Mouse (Mus musculus) hindbrain, embryonic 11.5 days (tissue): ENCODE data around the gene Ctsw. TPM values are rescaled to one million over a fixed set of nuclear protein-coding genes. Genes with fewer than 3 reads are reported as not detected.

Experiments
- ATAC-seq: fragments of 200-750 bp; cut with Nextera tagmentation; 2 replicates; pipeline ENCODE4 v1.8.0; 2017; ENCODE audit warnings: mild to moderate bottlenecking, moderate TSS enrichment, moderate library complexity; ENCODE audit not compliant: low FRiP score
- DNase-seq: peaks from one replicate; pipeline ENCODE4 v3.0.0-alpha.2; 2015; ENCODE audit warnings: low spot score
- H3K27ac ChIP-seq: fragments of 300-500 bp; sonication (generic); 2 replicates; pipeline ENCODE4 v1.5.1; 2014; ENCODE audit warnings: mild to moderate bottlenecking, low read depth, low read length
- H3K27me3 ChIP-seq: fragments of 300-500 bp; sonication (generic); 2 replicates; pipeline ENCODE4 v1.6.1; 2014; ENCODE audit warnings: mild to moderate bottlenecking, low read length, moderate library complexity, mixed read lengths; ENCODE audit not compliant: control insufficient read depth, insufficient read depth
- H3K36me3 ChIP-seq: fragments of 300-500 bp; sonication (generic); 2 replicates; pipeline ENCODE4 v1.6.1; 2014; ENCODE audit warnings: mild to moderate bottlenecking, low read length, moderate library complexity, mixed read lengths; ENCODE audit not compliant: control insufficient read depth, insufficient read depth
- H3K4me1 ChIP-seq: fragments of 300-500 bp; sonication (generic); replicated peaks from 2 replicates; pipeline ENCODE4 v1.6.1; 2014; ENCODE audit warnings: low read length, mixed read lengths; ENCODE audit not compliant: control insufficient read depth, insufficient read depth
- H3K4me2 ChIP-seq: fragments of 300-500 bp; sonication (generic); replicated peaks from 2 replicates; pipeline ENCODE4 v1.6.1; 2014; ENCODE audit warnings: mild to moderate bottlenecking, low read depth, low read length
- H3K4me3 ChIP-seq: fragments of 300-500 bp; sonication (generic); 2 replicates; pipeline ENCODE4 v1.5.1; 2014; ENCODE audit warnings: low read depth, low read length
- H3K9ac ChIP-seq: fragments of 300-500 bp; sonication (generic); 2 replicates; pipeline ENCODE4 v1.6.1; 2014; ENCODE audit warnings: low read depth, low read length
- H3K9me3 ChIP-seq: fragments of 300-500 bp; sonication (generic); 2 replicates; pipeline ENCODE4 v1.6.1; 2016; ENCODE audit warnings: low read length; ENCODE audit not compliant: control insufficient read depth
- WGBS: fragments of 180-500 bp; shearing (Covaris S2); extraction: QIAGEN DNeasy Blood & Tissue Kit; methylation state at CpG from one replicate; pipeline ENCODE4 v1.1.7; 2014; 5-methylcytosine and 5-hydroxymethylcytosine counted together
- polyA plus RNA-seq: library from polyadenylated mRNA; unstranded; fragments of >200 nt; fragmentation: Nextera tagmentation; extraction: Ambion mirVana; gene quantifications from 2 replicates; pipeline ENCODE4 v1.2.1, GENCODE M21; 2014

Ctsw gene
- polyA plus RNA-seq, 1 experiment from 2014 or later: 4.7 TPM

GRCm38 (mm10) chr19:5455037-5455436 lies 13.3 kb downstream of the Ctsw start:
- no peak for DNase-seq

GRCm38 (mm10) chr19:5451766-5452165 lies 16.5 kb downstream of the Ctsw start:
- Histone ChIP-seq H3K4me1 (peaks cover 9% of the 10 kb centered on the region), H3K9ac (no peak overlapping the region), H3K4me2 (no peak overlapping the region), H3K27me3 (peaks cover 37% of the 10 kb centered on the region), H3K27ac (no peak overlapping the region), H3K4me3 (no peak overlapping the region), H3K9me3 (no peaks in the 10 kb centered on the region), H3K36me3 (no peaks in the 10 kb centered on the region)
- 73% methylated on average over 6 of the region's 6 CpGs for WGBS
- DNase-seq: no peak
- ATAC-seq: no peak

More at GRCm38 (mm10) chr19:5455037-5455436, 13.3 kb downstream of the Ctsw start:
- H3K36me3 ChIP-seq: no peaks in the 10 kb centered on the region
- no peak overlapping the region for H3K27ac ChIP-seq
- H3K27me3 ChIP-seq: peaks cover 4% of the 10 kb centered on the region
- H3K9ac ChIP-seq: no peak overlapping the region
- ATAC-seq: no peak
- H3K4me2 ChIP-seq: 0 out of 2 replicates have a peak overlapping the region, but pooled peaks have one; percentile 6
- H3K4me3 ChIP-seq: 0 out of 2 replicates have a peak overlapping the region, but pooled peaks have one; percentile 6
- WGBS: 79% methylated on average over 12 of the region's 12 CpGs
- peaks cover 9% of the 10 kb centered on the region for H3K4me1 ChIP-seq
- no peaks in the 10 kb centered on the region for H3K9me3 ChIP-seq

DNA sequence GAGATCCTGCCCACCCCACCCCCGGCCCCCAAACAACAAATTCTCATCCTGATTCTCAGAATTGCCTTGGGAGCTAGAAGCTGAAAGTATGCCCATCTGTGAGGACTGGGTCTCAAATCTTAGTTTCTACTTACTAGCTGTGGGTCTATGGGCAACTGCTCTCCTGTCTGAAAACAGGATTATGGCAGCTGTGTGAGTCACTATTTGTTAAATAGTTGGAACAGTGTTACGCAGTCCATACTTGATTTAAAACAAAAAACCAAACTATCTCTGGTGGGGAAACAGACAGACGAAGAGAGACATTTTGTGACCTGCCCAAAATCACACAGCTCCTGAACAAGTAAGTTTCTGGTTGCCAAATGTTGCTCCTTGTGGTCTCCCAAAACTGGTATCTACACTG lies 18.6 kb downstream of the Ctsw start:
- Histone ChIP-seq H3K36me3 (no peaks in the 10 kb centered on the region), H3K27ac (no peak overlapping the region), H3K27me3 (peaks cover 46% of the 10 kb centered on the region), H3K4me1 (no peaks in the 10 kb centered on the region; the same call in 1 of the 2 replicates), H3K9me3 (no peaks in the 10 kb centered on the region), H3K4me3 (no peak overlapping the region), H3K9ac (no peak overlapping the region), H3K4me2 (no peak overlapping the region)
- 82% methylated on average over 3 of the region's 3 CpGs for WGBS
- DNase-seq: no peak
- no peak for ATAC-seq

- Histone ChIP-seq H3K27ac (no peak overlapping the region), H3K36me3 (no peaks in the 10 kb centered on the region), H3K4me2 (peak overlapping the region; percentile 82; the same call in 1 of the 2 replicates), H3K9ac (no peak overlapping the region), H3K4me1 (no peaks in the 10 kb centered on the region; the same call in 1 of the 2 replicates), H3K4me3 (peak overlapping the region; percentile 52; the same call in 1 of the 2 replicates), H3K9me3 (no peaks in the 10 kb centered on the region), H3K27me3 (peaks cover 46% of the 10 kb centered on the region)
- DNase-seq: peak; percentile 51
- no peak for ATAC-seq
- 9% methylated on average over 36 of the region's 36 CpGs for WGBS
Measured at GRCm38 (mm10) chr19:5448354-5449150, 19.8 kb downstream of the Ctsw start.

- no peaks in the 10 kb centered on the region for H3K36me3 ChIP-seq
- H3K9ac ChIP-seq: peak within 1 kb of the TSS; percentile 36; the same call in 1 of the 2 replicates
- no peaks in the 10 kb centered on the region for H3K9me3 ChIP-seq
- DNase-seq (peak; percentile 74), ATAC-seq (peak; percentile 51; the same call in 1 of the 2 replicates)
- H3K4me3 ChIP-seq: peak within 1 kb of the TSS; percentile 52
- no peak within 1 kb of the TSS for H3K27ac ChIP-seq
- H3K4me2 ChIP-seq: peak within 1 kb of the TSS; percentile 82
- peaks cover 46% of the 10 kb centered on the region for H3K27me3 ChIP-seq
- no peaks in the 10 kb centered on the region; the same call in 1 of the 2 replicates for H3K4me1 ChIP-seq
- under 1% methylated on average over 70 of the region's 70 CpGs for WGBS
Measured at GRCm38 (mm10) chr19:5447515-5448353, 20.6 kb downstream of the Ctsw start, which contains the start of gene Fosl1. Gene Fosl1 (plus strand): TSS chr19:5447547.

DNA sequence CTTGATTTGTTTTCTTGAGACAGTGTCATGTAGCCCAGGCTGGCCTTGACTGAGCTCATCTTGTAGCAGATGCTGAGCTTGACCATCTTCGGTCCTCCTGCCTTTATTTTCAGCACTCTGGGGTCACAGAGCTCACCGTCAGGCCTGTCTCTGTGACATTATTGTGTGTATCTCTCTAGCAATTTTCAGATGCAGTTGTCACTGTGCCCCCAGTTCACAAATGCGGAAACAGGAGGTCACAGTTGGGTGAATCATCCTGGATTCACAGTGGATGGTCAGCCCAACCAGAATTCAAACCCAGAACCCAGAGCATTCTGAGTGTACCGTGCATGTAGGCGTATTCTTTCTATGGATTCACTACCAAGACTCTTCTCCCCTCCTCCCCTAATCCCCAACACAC lies 22.6 kb downstream of the Ctsw start:
- H3K4me1 ChIP-seq: no peaks in the 10 kb centered on the region; the same call in 1 of the 2 replicates
- no peak overlapping the region for H3K4me3 ChIP-seq
- 88% methylated on average over 5 of the region's 5 CpGs for WGBS
- ATAC-seq (no peak), DNase-seq (no peak)
- H3K9ac ChIP-seq: no peak overlapping the region
- H3K27ac ChIP-seq: no peak overlapping the region
- H3K27me3 ChIP-seq: peaks cover 46% of the 10 kb centered on the region
- H3K9me3 ChIP-seq: no peaks in the 10 kb centered on the region
- H3K4me2 ChIP-seq: no peak overlapping the region
- H3K36me3 ChIP-seq: no peaks in the 10 kb centered on the region

DNA sequence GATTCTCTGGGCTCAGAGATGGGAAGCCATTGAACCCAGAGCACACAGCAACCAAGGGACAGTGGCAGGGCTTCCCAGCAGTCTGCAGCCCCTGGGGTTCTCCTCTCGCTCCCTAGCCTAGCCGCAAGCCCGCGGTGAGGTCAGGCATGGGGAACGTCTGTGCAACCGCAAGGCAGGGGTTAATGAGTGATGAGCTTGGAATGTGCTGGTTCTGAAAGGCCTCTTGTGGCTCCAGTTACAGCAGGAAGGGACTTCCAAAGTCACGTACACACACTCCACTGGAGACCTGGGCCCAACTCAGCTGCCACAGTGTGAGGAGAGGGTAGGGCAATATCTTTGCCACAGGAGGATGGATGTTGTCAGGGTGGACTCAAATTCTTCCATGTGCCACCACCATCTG lies 23.4 kb downstream of the Ctsw start:
- DNase-seq (no peak), ATAC-seq (no peak)
- Histone ChIP-seq H3K9ac (no peak overlapping the region), H3K36me3 (no peaks in the 10 kb centered on the region), H3K4me1 (no peaks in the 10 kb centered on the region; the same call in 1 of the 2 replicates), H3K27me3 (peaks cover 41% of the 10 kb centered on the region), H3K4me2 (no peak overlapping the region), H3K9me3 (no peaks in the 10 kb centered on the region; the same call in 1 of the 2 replicates), H3K27ac (no peak overlapping the region), H3K4me3 (no peak overlapping the region)
- 30% methylated on average over 7 of the region's 7 CpGs for WGBS

- no peak for ATAC-seq
- WGBS: 67% methylated on average over 9 of the region's 9 CpGs
- H3K27me3 ChIP-seq: peaks cover 36% of the 10 kb centered on the region
Measured at GRCm38 (mm10) chr19:5444371-5444908, 23.9 kb downstream of the Ctsw start.

More at GRCm38 (mm10) chr19:5444371-5444908, 23.9 kb downstream of the Ctsw start:
- Histone ChIP-seq H3K27ac (no peak overlapping the region), H3K4me3 (no peak overlapping the region), H3K36me3 (no peaks in the 10 kb centered on the region), H3K9me3 (no peaks in the 10 kb centered on the region; the same call in 1 of the 2 replicates), H3K9ac (no peak overlapping the region), H3K4me1 (no peaks in the 10 kb centered on the region; the same call in 1 of the 2 replicates), H3K4me2 (no peak overlapping the region)
- no peak for DNase-seq
